Mouse (Mus musculus): ENCODE measurements around the gene Rbms3. TPM values are rescaled to one million over a fixed set of nuclear protein-coding genes. Genes with fewer than 3 reads are reported as not detected.

Gene Rbms3
- total RNA-seq, 2 experiments from 2014 or later, result not detected

DNA sequence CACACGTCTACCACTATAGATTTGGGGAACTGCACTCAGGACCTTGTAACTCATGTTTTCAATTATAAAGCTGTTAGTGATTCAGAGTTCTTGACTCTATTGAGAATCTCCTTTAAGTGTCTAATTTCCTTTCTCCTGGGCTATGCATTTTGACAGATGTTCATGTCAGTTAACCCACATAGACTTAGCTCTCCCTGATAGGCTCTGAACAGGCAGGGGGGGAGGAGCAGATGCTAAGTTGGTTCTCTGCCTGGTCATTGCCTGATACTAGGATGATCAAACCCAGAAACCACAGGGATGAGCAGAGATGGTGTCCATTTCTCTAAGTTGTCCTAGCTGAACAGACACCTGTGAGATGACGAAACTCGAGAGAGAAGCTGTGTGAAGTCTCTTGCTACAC lies 707.2 kb downstream of the Rbms3 start:
- 0 out of 2 replicates have a peak, but pooled peaks have one; percentile 31 for ATAC-seq (replicated peaks; ENCODE audit: poor library complexity)

DNA sequence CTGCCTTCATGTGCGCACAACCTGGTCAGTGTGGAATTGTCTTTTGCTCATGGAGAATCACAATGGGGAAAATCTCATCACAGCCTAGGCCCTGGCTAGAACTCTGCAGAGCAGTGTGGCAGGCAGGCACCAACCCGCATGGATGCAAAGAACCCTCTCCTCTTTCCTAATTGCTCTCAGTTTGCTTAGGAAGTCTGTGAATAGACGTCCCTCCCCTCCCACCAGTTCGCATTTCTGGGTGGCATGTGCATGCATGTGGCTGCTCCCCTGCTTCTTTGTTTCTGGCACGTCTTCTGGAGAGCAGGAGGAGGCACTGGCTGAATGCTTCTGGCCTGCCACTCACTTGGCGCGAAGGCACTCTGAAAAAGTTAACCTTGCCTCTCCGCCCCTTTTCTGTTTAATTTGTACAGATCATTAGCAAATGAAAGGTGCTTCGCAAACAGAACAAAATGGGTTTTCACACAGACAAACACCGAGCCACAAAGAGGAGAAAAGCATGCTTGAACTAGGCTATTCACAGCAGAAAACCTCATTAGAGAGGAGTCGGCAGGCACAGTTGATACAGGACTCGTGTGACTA lies 710.2 kb downstream of the Rbms3 start:
- no peak for ATAC-seq (replicated peaks; ENCODE audit: poor library complexity)

- no peak for ATAC-seq (replicated peaks; ENCODE audit: poor library complexity)
Observed at GRCm38 (mm10) chr9:116912493-116912847, 717.2 kb downstream of the Rbms3 start.

DNA sequence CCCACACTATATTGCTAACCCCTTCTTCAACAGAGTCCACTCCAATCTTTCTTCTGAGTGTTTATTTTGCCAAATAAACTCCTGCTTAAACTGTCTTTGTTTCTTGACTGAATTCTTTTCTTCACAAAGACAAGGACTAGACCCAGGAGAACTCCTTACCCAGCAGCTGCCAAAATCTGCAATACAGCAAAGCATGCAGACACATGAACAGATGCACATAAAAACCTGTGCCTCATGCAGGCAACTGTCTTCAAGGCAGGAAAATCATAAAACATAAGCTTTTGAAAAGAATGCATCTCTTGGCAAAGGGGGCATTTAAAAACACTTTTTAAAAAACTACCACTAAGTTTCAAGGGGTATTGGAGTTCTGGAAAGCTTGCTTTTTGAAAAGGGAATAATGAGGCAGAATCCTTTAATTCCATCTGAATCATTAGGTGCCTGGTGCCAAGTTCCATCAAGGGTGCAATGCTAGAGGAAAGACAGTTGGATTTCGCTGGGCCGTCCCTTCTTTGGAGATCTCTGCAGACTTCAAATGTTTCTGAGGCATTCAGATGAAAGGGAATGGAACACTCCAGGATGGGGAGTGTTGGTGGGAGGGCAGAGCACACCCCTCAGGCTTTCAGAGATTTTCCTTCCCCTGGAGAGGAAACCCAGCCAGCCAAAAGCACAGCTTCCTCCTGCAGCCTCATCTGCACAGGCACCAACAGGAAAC lies 717.8 kb downstream of the Rbms3 start:
- ATAC-seq (replicated peaks; ENCODE audit: poor library complexity), result no peak

- no peak for ATAC-seq (replicated peaks; ENCODE audit: poor library complexity)
Observed at GRCm38 (mm10) chr9:116909511-116909910, 720.2 kb downstream of the Rbms3 start.

GRCm38 (mm10) chr9:116906955-116907354 lies 722.8 kb downstream of the Rbms3 start:
- peak; percentile 48; the same call in 1 of the 2 replicates for ATAC-seq (replicated peaks; ENCODE audit: poor library complexity)

- ATAC-seq (replicated peaks; ENCODE audit: poor library complexity), result no peak
Observed at GRCm38 (mm10) chr9:116905646-116906045, 724.1 kb downstream of the Rbms3 start.

DNA sequence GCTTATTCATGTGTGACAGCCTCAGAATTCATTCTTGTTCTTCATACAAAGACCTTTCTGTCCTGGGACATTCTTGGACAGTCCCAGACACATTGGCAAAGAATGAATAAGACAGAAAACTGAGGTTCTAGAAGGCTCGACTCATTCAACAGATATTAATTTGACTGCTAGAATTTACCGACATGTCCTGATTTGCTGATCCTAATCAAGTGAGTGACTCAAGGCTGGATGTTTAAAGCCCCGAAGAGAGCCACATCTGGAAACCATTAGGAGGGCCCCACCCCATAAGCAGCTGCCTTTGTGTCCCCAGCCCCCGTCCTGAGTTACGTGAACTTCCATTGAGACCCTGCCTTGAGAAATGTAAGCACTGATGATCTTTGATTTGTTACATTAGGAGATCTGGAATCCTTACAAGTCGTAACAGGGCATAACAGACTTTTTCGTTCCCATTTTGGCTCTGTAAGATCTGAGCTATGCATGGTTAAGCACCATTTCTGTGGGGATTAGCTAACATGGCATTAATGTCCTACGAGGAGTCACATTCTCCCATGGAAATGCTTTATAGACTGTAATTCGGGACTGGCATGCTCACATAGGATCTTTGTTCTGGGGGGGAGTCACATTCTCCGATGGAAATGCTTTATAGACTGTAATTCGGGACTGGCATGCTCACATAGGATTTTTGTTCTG lies 726.3 kb downstream of the Rbms3 start:
- no peak for ATAC-seq (replicated peaks; ENCODE audit: poor library complexity)

DNA sequence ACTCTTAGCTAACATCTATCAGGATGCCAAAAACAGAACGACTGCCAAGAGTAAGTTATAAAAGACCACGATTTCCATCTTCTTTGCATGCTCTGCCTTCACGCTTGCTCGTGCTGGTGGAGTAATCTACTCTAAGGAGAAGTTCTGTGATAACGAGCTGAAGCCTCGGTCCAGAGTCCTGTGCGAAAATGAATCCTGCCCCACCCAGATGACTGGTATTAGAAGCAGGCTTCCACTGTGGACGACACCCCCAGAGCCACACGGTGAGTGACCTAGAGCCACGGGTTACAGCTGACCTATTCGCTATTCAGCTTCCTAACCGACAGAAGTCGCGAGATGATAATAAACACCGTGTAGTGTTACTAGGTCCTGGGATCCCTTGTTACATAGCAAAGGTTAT lies 730.3 kb downstream of the Rbms3 start:
- ATAC-seq (replicated peaks; ENCODE audit: poor library complexity), result no peak

DNA sequence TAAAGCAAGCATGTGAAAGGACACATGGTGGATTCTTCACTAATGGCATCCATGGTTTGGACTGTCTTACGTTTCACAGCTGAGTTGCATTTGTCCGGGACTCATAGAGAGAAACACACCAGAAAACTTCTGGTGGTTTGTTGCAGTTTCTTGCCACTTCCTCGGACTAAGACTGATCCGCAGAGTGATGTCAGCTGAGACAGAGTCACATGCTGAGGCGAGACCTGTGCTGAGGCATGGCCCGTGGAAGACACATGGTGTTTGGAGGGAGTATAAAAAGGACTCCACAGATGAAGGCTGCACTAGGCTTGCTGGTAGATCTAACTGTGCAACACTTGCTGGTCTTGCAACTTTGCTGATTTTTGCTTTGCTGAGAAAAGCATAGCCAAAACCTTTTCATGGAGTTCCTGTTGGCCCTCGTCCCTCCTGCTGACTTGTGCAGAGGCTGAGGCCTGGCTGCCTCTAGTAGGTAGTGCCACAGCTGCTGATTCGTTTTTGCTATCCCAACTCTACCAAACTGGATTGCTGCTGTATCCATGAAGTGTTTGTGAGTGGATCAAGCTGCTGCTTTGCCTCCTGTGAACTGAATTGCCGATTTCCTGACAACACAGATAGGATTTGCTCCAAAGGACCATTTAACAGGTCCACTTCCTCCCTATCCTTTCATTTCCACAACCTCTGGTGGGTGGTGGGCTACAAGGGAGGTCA lies 742.6 kb downstream of the Rbms3 start:
- ATAC-seq (replicated peaks; ENCODE audit: poor library complexity), result no peak

GRCm38 (mm10) chr9:116885617-116886016 lies 744.1 kb downstream of the Rbms3 start:
- no peak for ATAC-seq (replicated peaks; ENCODE audit: poor library complexity)

GRCm38 (mm10) chr9:116880503-116880902 lies 749.2 kb downstream of the Rbms3 start:
- peak; percentile 51 for ATAC-seq (replicated peaks; ENCODE audit: poor library complexity)

- no peak for ATAC-seq (replicated peaks; ENCODE audit: poor library complexity)
Observed at GRCm38 (mm10) chr9:116879600-116880457, 749.9 kb downstream of the Rbms3 start.

DNA sequence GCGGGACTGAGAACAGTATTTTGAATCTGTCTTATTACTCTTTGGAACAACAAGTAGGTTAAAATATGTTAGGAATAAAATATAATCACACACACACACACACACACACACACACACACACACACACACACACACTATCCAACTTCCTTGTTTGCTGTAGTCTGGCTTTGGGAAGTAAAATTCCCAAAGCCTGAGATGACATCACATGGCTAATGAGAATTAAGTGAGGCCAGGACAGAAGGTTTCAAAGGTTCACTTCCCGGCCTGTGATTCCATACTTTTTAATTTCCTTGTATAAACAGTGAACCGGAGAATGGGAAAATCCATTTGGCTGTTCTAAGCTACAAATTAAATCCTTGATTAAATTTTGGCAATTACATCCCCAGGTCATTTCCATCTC lies 752.9 kb downstream of the Rbms3 start:
- ATAC-seq (replicated peaks; ENCODE audit: poor library complexity), result no peak

- no peak for ATAC-seq (replicated peaks; ENCODE audit: poor library complexity)
Observed at GRCm38 (mm10) chr9:116873976-116874320, 755.8 kb downstream of the Rbms3 start.

DNA sequence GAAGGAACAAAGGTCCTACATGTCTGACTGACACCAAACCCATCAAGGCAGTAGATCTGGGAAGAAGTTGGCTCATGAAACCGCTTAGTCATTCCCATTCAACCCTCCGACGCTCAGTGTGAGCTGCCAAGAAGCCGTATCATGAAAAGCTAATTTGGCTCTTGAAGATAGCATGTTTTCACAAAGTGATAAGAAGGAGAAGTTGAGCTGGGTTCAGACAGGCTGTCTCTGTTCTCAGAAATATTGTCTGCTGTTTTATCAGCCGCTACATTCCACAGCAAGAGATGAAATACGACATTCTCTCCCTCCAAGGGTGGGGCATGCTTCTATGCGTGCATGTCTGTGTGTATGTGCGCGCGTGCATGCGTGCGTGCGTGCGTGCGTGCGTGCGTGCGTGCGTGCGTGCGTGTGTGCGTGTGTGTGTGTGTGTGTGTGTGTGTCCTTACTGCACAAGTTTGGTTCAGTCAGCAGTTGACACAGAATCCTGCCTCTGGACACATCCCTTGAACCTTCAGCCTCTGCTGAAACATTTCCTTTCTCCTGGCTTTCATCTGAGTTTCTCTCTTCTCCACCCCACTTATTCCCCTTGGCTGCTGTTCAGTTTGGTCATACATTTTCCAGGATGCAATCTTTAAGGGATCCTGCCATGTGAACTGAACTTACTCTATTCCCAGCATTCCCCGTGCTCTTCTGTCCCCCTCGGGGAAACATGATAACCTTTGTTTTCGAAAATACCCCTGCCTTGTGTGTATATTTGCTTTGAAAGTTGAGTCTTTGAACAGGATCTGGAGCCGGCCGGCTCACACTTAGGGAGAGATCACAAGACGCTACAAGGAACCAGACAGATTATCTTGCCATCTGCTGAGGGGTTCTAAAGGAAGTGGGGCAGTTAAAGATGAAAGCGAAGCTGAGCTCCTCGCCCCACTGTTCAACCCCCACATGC lies 756.4 kb downstream of the Rbms3 start:
- ATAC-seq (replicated peaks; ENCODE audit: poor library complexity), result peak; percentile 93

- no peak for ATAC-seq (replicated peaks; ENCODE audit: poor library complexity)
Observed at GRCm38 (mm10) chr9:116872346-116872745, 757.4 kb downstream of the Rbms3 start.

DNA sequence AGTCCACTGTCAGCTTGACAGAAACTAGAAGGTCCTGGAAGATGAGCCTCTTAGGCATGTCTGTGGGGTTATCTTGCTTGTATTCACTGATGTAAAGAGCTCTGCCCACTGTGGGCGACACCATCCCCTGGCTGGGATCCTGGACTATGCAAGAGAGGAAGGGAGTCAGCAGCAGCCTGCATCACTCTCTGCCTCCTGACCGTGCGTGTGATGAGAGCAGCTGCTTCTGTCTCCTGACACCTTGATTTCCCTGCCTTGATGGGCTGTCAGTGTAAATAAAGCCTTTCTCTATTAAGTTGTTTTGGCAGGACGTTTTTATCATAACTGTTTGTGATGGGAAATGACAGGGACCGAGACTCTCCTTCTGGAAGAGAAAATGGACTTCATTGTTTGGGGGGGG lies 758.1 kb downstream of the Rbms3 start:
- no peak for ATAC-seq (replicated peaks; ENCODE audit: poor library complexity)

GRCm38 (mm10) chr9:116866060-116866459 lies 763.7 kb downstream of the Rbms3 start:
- peak; percentile 34; the same call in 1 of the 2 replicates for ATAC-seq (replicated peaks; ENCODE audit: poor library complexity)

- ATAC-seq (replicated peaks; ENCODE audit: poor library complexity), result no peak
Observed at GRCm38 (mm10) chr9:116863626-116864025, 766.1 kb downstream of the Rbms3 start.
